Mouse (Mus musculus): Measurements from ENCODE around the gene Samd4b. TPM values are rescaled to one million over a fixed set of nuclear protein-coding genes. Genes with fewer than 3 reads are reported as not detected.
"Not testable (repeated sequence)": the region's sequence is repeated elsewhere in the genome, so short reads cannot be mapped to it uniquely, and the experiment has no call there.

Samd4b gene
- total RNA-seq, 2 experiments from 2014 or later: 74.1 to 77.1 TPM

DNA sequence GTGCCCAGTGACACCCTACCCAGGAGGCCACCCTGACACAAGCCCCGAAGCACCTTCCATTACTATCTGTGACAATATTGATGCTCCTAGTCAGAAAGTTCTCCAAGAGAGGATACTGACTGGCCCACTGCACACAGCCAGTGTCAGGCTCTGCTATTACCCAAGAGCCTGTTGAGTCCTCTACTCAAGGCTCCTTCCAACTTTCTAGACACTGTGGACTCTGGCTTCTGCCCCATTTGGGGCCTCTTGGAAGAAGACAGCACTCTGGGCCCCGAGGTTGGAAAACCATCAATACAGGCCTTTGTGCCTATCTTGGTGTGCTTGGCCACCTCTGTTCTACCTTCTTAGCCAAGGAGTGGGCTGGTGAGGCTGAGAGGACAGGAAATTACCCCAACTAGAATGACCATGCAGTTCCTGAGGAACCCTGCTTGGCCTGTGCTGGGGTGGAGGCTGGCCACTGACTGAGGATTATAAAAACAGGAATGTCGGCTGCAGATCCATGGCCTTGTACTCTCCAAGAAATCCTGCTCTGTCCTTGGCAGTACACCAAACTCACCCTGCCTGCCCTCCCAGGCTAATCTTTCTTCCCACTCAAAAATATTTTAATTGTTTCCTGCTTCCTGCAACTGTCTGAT, 187.0 kb downstream of the Samd4b start:
- DNase-seq (ENCODE audit: low spot score in 2 of 2): no peak

DNA sequence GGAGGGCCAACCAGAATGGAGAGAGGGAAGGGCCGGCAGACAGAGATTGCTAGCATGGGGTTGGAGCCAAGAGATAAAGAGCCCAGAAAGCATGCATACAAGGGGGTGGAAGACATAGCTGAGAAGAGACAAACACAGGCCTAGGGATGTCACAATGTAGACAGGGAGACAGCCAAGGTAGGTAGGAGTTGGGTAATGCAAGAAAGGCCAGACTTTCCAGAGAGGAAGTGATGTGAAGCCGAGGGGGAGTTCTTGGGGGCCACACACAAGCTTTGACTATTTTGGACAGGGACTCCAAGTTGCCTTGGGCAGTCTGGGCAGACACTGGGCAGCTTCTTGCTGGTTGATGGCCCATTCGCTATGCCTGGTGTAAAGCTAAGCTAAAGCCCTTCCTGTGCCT, 196.0 kb downstream of the Samd4b start:
- DNase-seq (ENCODE audit: low spot score in 2 of 2): no peak

DNA sequence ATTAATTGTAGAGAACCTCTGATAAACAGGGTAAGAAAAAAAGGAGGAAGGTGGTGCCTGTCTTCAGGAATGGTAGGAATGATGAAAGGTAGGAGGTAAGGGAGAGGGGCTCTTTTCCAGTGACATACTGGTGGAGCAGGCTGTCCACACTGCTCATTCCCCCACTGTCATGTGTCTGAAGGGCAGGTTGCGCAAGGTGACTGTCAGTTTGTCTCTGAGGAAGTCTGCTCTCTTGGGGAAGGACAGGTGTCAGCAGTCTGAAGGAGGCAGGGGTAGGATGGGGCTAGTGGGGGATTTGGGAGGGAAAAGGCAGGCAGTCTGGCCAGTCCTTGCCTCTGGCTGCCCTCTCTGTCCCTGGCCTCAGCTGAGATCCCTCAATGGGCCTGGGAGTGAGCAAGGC, 196.9 kb downstream of the Samd4b start:
- no peak for DNase-seq (ENCODE audit: low spot score in 2 of 2)

DNA sequence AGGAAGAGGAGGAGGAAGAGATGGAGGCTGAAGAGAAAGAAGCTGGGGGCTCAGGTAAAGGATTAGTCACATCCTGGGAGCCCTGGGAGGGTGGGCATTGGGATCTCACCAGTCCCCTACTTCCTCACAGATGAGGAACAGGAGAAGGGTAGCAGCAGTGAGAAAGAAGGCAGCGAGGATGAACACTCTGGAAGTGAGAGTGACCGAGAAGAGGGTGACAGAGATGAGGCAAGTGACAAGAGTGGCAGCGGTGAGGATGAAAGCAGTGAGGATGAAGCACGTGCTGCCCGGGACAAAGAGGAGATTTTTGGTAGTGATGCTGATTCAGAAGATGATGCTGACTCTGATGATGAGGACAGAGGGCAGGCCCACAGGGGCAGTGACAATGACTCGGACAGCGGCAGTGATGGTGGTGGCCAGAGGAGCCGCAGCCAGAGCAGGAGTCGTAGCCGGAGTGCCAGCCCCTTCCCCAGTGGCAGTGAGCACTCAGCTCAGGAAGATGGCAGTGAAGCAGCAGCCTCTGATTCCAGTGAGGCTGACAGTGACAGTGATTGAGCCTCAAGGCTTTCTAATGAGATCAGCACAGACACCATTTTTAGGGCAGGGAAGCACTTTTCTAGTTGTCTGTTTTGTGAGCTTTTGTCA, 199.1 kb downstream of the Samd4b start:
- DNase-seq (ENCODE audit: low spot score in 2 of 2): no peak

DNA sequence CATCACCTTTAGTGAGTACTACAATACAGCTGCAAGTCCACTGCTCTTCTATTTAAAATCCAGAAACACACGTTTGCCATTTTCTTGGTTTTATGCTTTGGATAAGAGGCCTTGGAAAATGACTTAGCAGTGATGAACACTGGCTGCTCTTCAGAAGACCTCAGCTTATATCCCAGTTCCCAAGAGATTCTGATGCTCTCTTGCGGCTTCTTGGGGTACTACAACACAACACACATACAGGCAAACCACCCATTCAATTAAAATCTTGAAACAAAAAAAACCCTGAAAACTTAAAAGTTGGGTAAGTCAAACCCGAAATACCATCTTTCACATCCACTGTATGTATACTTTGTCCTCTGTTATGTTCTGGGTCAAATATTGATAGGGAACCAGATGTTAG, 199.9 kb downstream of the Samd4b start:
- no peak for DNase-seq (ENCODE audit: low spot score in 2 of 2)

DNA sequence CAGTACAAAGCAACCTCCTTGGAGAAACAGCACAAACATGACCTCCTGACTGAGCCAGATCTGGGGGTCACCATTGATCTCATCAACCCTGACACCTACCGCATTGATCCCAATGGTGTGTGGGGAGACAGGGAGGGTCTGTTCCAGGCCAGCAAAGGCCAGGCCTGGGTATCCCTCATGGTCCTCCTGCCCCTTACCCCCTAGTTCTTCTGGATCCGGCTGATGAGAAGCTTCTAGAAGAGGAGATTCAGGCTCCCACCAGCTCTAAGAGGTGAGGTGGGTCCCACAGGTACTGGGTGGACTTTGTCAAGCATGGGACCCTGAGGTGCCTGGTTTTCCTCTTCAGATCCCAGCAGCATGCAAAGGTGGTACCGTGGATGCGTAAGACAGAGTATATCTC, 202.5 kb downstream of the Samd4b start:
- no peak for DNase-seq (ENCODE audit: low spot score in 2 of 2)

DNA sequence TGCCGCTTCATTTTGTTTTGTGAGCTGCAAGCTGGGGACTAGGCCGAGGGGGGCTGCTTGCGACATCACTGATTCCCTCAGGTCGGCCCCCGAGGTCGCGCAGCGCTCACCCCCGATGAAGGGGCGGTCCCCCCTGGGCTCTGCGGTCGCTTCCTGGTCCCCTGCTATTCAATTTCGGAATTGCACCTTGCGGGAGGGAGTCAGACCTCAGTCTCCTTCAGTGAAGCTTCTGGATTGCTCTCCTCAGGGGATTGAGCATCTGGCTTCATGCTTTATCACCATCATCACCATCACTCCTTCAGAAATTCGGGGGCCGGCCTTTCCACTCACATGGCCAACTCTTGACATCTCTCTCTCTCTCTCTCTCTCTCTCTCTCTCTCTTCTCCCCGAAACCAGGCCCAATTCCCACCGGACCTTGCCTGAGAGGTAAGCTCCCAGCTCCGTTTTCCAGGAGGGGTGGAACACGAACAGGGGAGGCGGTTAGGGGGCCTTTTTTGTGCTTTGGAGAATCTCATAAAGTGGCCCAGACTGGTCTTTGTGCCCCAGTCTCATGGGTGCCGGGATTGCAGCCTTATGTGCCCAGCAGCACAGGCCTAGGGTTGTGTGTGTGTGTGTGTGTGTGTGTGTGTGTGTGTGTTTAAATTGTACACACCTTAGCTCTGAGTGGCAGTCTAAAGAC, 204.5 kb downstream of the Samd4b start:
- no peak for DNase-seq (ENCODE audit: low spot score in 2 of 2)

DNA sequence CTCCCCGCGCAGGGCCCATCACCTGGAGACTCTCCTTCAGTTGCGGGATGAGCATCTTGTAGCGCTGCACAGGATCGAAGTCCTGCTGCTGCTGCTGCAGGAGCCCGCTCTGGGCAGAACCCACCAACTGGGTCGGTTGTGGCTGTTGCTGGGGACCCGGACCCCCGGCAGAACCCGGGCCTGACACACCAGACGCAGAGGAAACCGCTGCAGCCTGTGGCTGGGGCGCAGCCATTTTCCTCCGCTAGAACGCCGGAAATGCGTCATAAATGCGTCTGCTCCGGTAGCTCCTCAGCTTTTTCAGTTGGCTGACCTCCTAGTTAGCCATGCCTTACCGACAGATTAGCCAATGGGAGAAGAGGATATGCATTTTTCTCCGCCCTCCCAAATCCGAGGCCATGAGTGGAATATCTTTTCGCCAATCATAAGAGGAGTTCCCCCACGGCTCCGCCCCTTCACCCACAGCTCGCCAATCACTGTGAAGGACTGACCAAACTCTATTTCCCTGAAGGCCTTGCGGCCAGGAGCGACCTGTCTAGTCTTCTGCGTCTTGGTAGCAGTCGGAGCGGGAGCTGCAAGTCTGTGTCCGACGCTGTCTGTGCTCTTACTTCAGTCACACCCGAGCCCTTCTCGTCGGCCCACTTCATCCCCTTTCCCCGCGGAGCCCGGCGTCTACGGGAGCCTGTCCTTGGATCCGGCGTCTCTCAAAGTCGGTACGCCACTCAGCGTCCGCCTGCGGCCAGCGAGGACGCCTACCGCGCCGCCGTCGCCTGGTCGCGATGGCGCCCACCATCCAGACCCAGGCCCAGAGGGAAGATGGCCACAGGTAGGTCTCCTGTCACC, 205.3 kb downstream of the Samd4b start, which contains the start of the genes Med29 and Paf1:
Gene Med29 (minus strand): TSS at position 280 of the 843 bp plus-strand sequence.
Gene Paf1 (plus strand): TSS at position 523 of the 843 bp plus-strand sequence.
- peak; percentile 97 to 99 for DNase-seq (ENCODE audit: low spot score in 2 of 2)

DNA sequence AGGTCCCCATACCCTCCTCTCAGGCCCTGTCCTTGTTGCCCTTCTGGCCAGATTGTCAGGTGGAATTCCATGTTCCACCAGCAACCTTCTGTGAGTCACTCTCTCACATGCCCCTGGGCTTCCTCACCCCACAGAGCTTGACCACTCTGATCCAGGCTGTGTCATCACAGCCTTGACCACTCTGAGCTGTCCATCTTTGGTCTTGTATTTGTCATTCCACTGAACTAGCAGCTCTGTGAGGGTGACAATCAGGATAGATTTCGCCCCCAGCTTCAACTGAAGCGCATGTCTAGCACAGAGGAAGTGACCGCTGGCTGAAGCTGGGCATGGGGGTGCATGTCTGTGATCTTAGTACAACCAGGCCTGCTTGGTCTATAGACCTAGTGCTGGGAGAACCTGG, 207.6 kb downstream of the Samd4b start:
- DNase-seq (ENCODE audit: low spot score in 2 of 2): no peak

DNA sequence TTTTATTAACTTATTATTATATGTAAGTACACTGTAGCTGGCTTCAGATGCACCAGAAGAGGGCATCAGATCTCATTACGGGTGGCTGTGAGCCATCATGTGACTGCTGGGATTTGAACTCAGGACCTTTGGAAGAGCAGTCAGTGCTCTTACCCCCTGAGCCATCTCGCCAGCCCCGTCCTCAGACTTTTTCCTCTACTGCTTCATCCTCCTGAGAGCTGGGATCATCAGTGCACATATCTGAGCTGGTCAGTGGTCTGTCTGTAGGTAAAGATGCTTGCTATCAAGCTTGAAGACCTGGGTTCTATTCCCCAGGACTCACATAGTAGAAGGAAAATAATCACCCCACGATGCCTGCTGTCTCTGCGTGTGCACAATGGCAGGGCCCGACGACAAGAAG, 210.6 kb downstream of the Samd4b start:
- DNase-seq (ENCODE audit: low spot score in 2 of 2): not testable (repeated sequence)

DNA sequence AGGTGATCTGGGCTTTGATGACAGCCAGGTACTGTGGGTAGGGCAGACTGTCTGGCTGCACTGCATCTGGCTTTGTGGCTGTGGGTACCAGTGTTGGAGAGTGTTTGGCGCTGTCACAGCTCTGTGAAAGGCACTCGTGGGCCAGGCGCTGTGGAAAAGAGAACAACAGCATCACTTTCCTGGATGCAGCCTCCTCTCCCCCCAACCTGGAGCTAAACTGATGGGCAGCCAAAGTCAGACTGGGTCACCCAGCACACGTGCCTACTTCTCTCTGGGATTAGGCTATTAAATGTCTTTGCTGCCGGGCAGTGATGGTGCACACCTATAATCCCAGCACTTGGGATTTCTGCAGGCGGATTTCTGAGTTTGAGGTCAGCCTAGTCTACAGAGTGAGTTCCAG, 211.1 kb downstream of the Samd4b start:
- DNase-seq (ENCODE audit: low spot score in 2 of 2): not testable (repeated sequence)

DNA sequence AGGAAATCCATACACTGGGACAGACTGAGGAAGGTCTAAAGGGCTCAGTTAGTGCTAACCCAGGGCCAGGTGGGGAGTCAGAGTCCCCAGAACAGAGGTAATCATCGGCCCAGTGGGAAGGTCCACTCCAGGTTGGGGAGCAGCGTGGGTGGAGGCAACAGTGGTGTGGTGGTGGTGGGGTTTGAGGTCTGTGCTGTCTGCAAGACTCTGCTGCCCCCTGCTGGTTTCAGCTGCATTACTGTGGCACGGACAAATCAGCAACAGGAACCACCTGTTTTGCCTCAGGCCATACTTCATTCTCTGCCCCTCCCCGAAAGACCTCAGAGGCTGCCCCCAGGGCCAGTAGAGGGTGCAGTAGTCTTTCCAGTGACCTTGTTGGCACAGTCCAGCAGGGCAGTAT, 211.5 kb downstream of the Samd4b start:
- peak; percentile 68 to 81 for DNase-seq (ENCODE audit: low spot score in 2 of 2)

DNA sequence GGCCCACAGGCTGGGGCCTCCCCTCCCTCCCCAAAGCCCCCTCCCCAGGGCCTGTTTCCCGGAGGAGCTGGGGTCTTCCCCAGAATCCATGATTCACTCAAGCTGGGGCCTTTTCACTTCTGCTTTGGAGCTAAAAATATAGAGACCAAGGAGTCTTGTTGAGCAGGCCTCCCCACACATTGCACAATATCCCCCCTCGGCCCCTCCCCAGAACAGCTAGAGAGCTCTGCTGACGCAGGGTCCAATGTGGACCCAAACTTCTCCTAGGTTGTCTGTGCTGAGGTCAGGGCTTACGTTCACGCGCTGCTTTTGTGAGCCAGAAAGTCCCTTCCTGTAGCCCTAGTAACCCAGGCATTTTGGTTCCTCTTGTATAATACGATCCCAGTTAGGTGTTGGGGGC, 211.9 kb downstream of the Samd4b start:
- no peak for DNase-seq (ENCODE audit: low spot score in 2 of 2)

DNA sequence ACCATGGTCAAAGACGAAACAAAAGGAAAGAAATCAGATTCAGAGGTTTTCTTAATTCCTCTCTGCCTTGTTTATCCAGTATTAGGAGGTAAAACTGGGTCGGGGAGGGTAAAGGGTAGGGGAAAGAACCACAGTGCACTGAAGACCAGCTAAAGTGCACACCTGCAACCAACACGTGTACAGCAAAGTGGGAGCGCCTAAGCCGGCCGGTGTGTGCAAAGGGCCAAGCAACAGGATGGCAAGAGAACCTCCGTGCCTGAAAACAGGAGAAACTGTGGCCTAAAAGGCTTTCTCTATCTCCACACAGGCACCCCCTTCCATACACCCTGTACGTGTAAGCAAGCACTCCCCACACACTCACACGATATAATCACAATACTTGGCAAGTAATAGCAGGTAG, 212.7 kb downstream of the Samd4b start:
- DNase-seq (ENCODE audit: low spot score in 2 of 2): no peak

DNA sequence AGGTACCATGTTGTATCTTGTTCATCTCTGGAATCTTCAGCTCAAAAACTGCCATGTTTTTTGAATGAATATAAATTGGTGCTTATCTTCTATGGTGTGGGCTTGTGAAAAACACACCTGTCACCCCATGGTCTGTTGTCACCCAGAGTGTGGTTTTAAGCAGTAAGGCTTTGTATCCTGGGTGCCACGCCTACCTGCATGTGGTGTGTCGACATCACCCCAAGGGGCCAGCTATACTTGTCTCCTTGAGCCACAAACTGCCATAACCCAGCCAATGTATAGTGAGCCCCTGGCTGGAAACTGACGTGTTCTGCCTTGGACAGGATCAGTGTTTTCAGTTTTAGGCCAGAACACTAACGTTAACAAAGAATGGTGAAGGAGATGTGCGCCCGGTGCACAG, 213.8 kb downstream of the Samd4b start:
- DNase-seq (ENCODE audit: low spot score in 2 of 2): no peak

DNA sequence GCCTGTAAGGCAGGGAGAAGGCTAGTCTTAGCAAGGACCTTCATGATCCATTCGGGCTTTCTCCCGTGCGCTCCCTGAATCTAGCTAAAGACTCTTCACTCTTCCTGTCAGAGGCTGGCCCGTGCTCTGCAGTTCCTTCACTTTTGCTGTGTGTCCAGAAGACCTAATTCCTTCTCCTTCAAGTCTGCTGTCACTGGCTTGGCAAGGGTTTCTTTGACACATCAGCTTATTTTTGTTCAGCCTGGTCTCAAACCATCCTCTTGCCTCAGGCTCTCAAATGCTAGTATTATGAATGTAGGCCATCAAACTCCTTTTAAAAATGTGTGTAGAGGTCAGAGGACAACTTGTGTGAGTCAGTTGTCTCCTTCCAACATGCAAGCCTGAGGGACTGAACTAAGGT, 214.3 kb downstream of the Samd4b start:
- DNase-seq (ENCODE audit: low spot score in 2 of 2): no peak

DNA sequence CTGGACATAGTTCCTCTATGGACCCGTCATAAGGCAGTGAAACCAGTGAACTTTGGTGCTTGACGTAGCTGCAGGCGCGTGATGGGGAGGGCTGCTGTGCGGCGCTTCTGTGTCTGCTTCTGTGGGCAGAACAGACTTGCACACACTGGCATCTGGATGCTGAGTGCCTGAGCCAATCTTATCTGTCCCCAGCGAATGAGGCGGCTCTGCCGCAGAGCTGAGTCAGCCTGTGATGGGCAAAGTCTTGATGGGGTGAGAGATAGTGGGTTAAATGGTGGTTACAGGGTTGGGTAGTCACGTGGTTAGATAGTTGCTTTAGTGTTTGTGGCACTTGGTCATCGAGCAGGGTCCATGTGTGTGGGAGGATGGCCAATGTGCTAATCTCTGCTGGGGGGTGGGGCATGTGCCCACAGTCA, 215.0 kb downstream of the Samd4b start:
- peak; percentile 60 to 73 for DNase-seq (ENCODE audit: low spot score in 2 of 2)

DNA sequence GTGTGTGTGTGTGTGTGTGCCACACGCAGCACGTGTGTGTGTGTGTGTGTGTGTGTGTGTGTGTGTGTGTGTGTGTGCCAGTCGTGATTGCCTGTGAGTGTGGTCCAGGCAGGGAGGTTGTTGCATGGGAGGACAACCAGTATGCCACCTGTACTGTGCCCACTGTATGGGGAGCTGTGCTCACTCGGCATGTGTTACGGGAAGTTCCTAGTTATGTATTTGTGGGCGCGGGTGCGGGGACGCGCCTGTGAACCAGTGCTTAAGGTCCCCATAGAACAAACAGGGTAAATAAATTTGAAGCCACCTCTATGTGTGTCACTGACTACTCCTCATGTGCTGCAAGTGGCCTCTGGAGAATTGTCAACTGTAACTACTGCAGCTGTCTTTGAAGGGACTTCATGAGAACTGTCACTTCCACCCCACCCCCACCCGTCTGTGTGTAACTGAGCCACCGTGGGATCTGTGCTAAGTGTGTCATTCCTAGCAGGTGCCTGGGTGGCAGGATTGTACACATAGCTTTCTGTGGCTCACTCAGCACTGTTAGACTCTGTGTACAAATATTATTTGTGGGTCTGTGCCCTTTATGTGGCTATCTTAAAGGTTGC, 215.5 kb downstream of the Samd4b start:
- no peak for DNase-seq (ENCODE audit: low spot score in 2 of 2)

DNA sequence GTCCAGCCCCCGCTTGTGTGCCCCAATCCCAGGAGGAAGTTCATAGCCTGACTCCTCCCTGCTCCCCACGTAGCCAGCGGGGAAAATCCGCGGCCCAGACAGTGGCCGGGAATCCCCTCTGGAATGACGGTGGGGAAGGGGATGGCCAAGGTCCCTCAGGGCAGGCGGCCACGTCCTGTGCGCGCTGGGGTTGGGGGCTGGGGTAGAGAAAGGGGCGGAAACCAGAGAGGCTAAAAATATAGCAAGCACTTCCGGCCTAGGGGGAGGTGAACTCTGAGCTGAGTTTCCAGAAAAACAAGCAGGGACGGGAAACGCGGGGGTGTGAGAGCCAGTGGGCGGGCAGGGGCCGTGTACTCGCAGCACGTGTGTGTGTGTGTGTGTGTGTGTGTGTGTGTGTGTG, 216.0 kb downstream of the Samd4b start:
- no peak for DNase-seq (ENCODE audit: low spot score in 2 of 2)

DNA sequence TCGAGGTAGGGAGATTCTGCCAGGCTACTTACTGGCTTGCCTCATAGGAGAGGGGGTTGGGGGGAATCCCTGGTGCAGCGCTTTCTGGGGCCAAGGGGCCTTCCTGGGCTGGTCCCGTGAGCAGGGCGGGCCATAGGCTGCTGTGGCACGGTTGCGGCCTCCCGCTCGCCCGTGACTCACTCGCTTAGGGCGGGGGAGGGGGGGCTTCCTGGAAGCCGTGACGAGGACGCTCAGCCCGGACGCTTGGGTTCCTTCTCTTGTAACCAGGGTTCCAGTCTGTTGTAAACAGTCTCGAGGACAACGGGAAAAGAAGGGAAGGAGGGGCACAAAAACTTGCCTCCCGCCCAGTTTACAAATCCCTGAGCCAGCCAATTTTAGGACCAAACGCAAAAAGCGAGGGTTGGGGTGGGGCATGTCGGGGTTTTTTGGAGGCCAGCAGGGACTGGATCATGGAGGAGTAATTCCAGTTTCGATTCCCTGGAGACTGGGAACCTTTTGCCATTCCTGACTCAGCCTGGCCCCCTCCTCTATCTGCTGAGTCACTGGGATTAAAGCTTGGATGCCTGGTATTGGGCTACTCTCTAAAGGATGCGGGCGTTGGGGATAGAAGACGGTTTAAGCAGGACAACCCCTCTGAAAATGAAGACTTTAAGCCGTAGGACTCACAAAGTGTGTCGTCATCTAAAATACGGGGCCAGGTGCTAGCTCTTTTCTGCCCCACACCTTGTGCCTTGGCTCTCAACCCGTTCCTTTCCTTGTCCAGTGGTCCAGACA, 216.7 kb downstream of the Samd4b start:
- DNase-seq (ENCODE audit: low spot score in 2 of 2): no peak

All from layer of hippocampus, adult 18-20 months (tissue).